Mouse (Mus musculus): ENCODE measurements around the gene Fancl. TPM values are rescaled to one million over a fixed set of nuclear protein-coding genes. Genes with fewer than 3 reads are reported as not detected.

The Fancl gene
- polyA plus RNA-seq, 1 experiment from 2014 or later: 26.9 TPM

GRCm38 (mm10) chr11:26437818-26438217 is 51.9 kb downstream of the Fancl start:
- Histone ChIP-seq H3K4me3 (replicated peaks) (no peak overlapping the region), H3K27me3 (no peaks in the 10 kb centered on the region), H3K9ac (no peak overlapping the region), H3K9me3 (replicated peaks) (no peaks in the 10 kb centered on the region), H3K36me3 (peaks cover 9% of the 10 kb centered on the region), H3K4me2 (no peak overlapping the region), H3K4me1 (no peaks in the 10 kb centered on the region), H3K27ac (no peak overlapping the region)
- WGBS: 89% methylated on average over 13 of the region's 13 CpGs
- ATAC-seq (replicated peaks; ENCODE audit: low FRiP score): no peak

- 70% methylated on average over 1 of the region's 1 CpGs for WGBS
- Histone ChIP-seq H3K4me3 (replicated peaks) (no peak overlapping the region), H3K9ac (no peak overlapping the region), H3K27me3 (no peaks in the 10 kb centered on the region), H3K4me2 (no peak overlapping the region), H3K27ac (no peak overlapping the region), H3K36me3 (peaks cover 14% of the 10 kb centered on the region), H3K9me3 (replicated peaks) (no peaks in the 10 kb centered on the region), H3K4me1 (no peaks in the 10 kb centered on the region)
- no peak for ATAC-seq (replicated peaks; ENCODE audit: low FRiP score)
Measured at GRCm38 (mm10) chr11:26441121-26441520, 55.2 kb downstream of the Fancl start.

- no peak overlapping the region for H3K27ac ChIP-seq
- ATAC-seq (replicated peaks; ENCODE audit: low FRiP score): no peak
- H3K9ac ChIP-seq: no peak overlapping the region
- no peak overlapping the region for H3K4me3 ChIP-seq (replicated peaks)
- no peak overlapping the region for H3K4me2 ChIP-seq
- no peaks in the 10 kb centered on the region for H3K9me3 ChIP-seq (replicated peaks)
- H3K4me1 ChIP-seq: no peaks in the 10 kb centered on the region
- H3K27me3 ChIP-seq: no peaks in the 10 kb centered on the region
- H3K36me3 ChIP-seq: peaks cover 5% of the 10 kb centered on the region; the same call in 1 of the 2 replicates
Measured at GRCm38 (mm10) chr11:26444374-26444773, 58.4 kb downstream of the Fancl start.

GRCm38 (mm10) chr11:26449789-26450188 is 63.9 kb downstream of the Fancl start:
- 0 out of 2 replicates have a peak, but pooled peaks cover 5% of the 10 kb centered on the region for H3K36me3 ChIP-seq

GRCm38 (mm10) chr11:26450636-26451035 is 64.7 kb downstream of the Fancl start:
- no peak for ATAC-seq (replicated peaks; ENCODE audit: low FRiP score)
- 0 out of 2 replicates have a peak, but pooled peaks cover 3% of the 10 kb centered on the region for H3K36me3 ChIP-seq
- 94% methylated on average over 1 of the region's 1 CpGs for WGBS
- no peak overlapping the region for H3K4me3 ChIP-seq (replicated peaks)
- H3K4me2 ChIP-seq: no peak overlapping the region
- H3K4me1 ChIP-seq: no peaks in the 10 kb centered on the region
- H3K27ac ChIP-seq: no peak overlapping the region
- H3K27me3 ChIP-seq: no peaks in the 10 kb centered on the region
- H3K9ac ChIP-seq: no peak overlapping the region
- no peaks in the 10 kb centered on the region for H3K9me3 ChIP-seq (replicated peaks)

More at GRCm38 (mm10) chr11:26449789-26450188, 63.9 kb downstream of the Fancl start:
- no peaks in the 10 kb centered on the region for H3K9me3 ChIP-seq (replicated peaks)
- no peak overlapping the region for H3K9ac ChIP-seq
- WGBS: 75% methylated on average over 3 of the region's 3 CpGs
- H3K4me3 ChIP-seq (replicated peaks): no peak overlapping the region
- no peak overlapping the region for H3K4me2 ChIP-seq
- no peak overlapping the region for H3K27ac ChIP-seq
- no peaks in the 10 kb centered on the region for H3K27me3 ChIP-seq
- no peaks in the 10 kb centered on the region for H3K4me1 ChIP-seq
- no peak for ATAC-seq (replicated peaks; ENCODE audit: low FRiP score)

- Histone ChIP-seq H3K36me3 (no peaks in the 10 kb centered on the region), H3K9me3 (replicated peaks) (no peaks in the 10 kb centered on the region), H3K4me1 (no peaks in the 10 kb centered on the region), H3K4me3 (replicated peaks) (no peak overlapping the region), H3K4me2 (no peak overlapping the region), H3K27me3 (no peaks in the 10 kb centered on the region), H3K27ac (no peak overlapping the region), H3K9ac (no peak overlapping the region)
- WGBS: 84% methylated on average over 2 of the region's 2 CpGs
- ATAC-seq (replicated peaks; ENCODE audit: low FRiP score): no peak
Measured at GRCm38 (mm10) chr11:26451228-26451627, 65.3 kb downstream of the Fancl start.

- H3K9ac ChIP-seq: no peak overlapping the region
- no peaks in the 10 kb centered on the region for H3K27me3 ChIP-seq
- WGBS: 86% methylated on average over 4 of the region's 4 CpGs
- H3K4me1 ChIP-seq: no peaks in the 10 kb centered on the region
- no peaks in the 10 kb centered on the region for H3K9me3 ChIP-seq (replicated peaks)
- no peak overlapping the region for H3K4me2 ChIP-seq
- no peak overlapping the region for H3K4me3 ChIP-seq (replicated peaks)
- no peak overlapping the region for H3K27ac ChIP-seq
- ATAC-seq (replicated peaks; ENCODE audit: low FRiP score): no peak
- no peaks in the 10 kb centered on the region for H3K36me3 ChIP-seq
Measured at GRCm38 (mm10) chr11:26452693-26453092, 66.8 kb downstream of the Fancl start.

- 86% methylated on average over 4 of the region's 4 CpGs for WGBS
- Histone ChIP-seq H3K36me3 (no peaks in the 10 kb centered on the region), H3K4me3 (replicated peaks) (no peak overlapping the region), H3K9me3 (replicated peaks) (no peaks in the 10 kb centered on the region), H3K27me3 (no peaks in the 10 kb centered on the region), H3K27ac (no peak overlapping the region), H3K4me2 (no peak overlapping the region), H3K4me1 (no peaks in the 10 kb centered on the region), H3K9ac (no peak overlapping the region)
- ATAC-seq (replicated peaks; ENCODE audit: low FRiP score): no peak
Measured at GRCm38 (mm10) chr11:26454081-26454480, 68.1 kb downstream of the Fancl start.

GRCm38 (mm10) chr11:26477037-26477739 is 91.3 kb downstream of the Fancl start:
- Histone ChIP-seq H3K27ac (no peak overlapping the region), H3K36me3 (peaks cover 13% of the 10 kb centered on the region), H3K9ac (no peak overlapping the region), H3K4me3 (replicated peaks) (no peak overlapping the region), H3K27me3 (no peaks in the 10 kb centered on the region), H3K9me3 (replicated peaks) (no peaks in the 10 kb centered on the region), H3K4me2 (no peak overlapping the region), H3K4me1 (no peaks in the 10 kb centered on the region)
- ATAC-seq (replicated peaks; ENCODE audit: low FRiP score): no peak
- WGBS: 87% methylated on average over 6 of the region's 6 CpGs

- Histone ChIP-seq H3K36me3 (0 out of 2 replicates have a peak, but pooled peaks cover under 1% of the 10 kb centered on the region), H3K27me3 (no peaks in the 10 kb centered on the region), H3K27ac (no peak overlapping the region), H3K4me2 (no peak overlapping the region), H3K9me3 (replicated peaks) (no peaks in the 10 kb centered on the region), H3K9ac (no peak overlapping the region), H3K4me3 (replicated peaks) (no peak overlapping the region), H3K4me1 (no peaks in the 10 kb centered on the region)
- WGBS: 78% methylated on average over 3 of the region's 3 CpGs
- no peak for ATAC-seq (replicated peaks; ENCODE audit: low FRiP score)
Measured at GRCm38 (mm10) chr11:26481691-26482242, 95.8 kb downstream of the Fancl start.

- peak; percentile 97 for ATAC-seq (replicated peaks; ENCODE audit: low FRiP score)
Measured at GRCm38 (mm10) chr11:26489761-26490466, 104.0 kb downstream of the Fancl start.

GRCm38 (mm10) chr11:26495951-26496350 is 110.0 kb downstream of the Fancl start:
- no peak for ATAC-seq (replicated peaks; ENCODE audit: low FRiP score)
- Histone ChIP-seq H3K36me3 (no peaks in the 10 kb centered on the region), H3K9ac (no peak overlapping the region), H3K4me2 (no peak overlapping the region), H3K4me1 (no peaks in the 10 kb centered on the region), H3K27me3 (no peaks in the 10 kb centered on the region), H3K4me3 (replicated peaks) (no peak overlapping the region), H3K9me3 (replicated peaks) (no peaks in the 10 kb centered on the region), H3K27ac (no peak overlapping the region)
- WGBS: 88% methylated on average over 5 of the region's 5 CpGs

More at GRCm38 (mm10) chr11:26489761-26490466, 104.0 kb downstream of the Fancl start:
- Histone ChIP-seq H3K9me3 (replicated peaks) (no peaks in the 10 kb centered on the region), H3K9ac (no peak overlapping the region), H3K36me3 (0 out of 2 replicates have a peak, but pooled peaks cover 2% of the 10 kb centered on the region), H3K4me3 (replicated peaks) (no peak overlapping the region), H3K4me2 (no peak overlapping the region), H3K27ac (no peak overlapping the region), H3K4me1 (no peaks in the 10 kb centered on the region), H3K27me3 (no peaks in the 10 kb centered on the region)
- 23% methylated on average over 12 of the region's 12 CpGs for WGBS
